Mouse (Mus musculus) hematopoietic stem cell, adult 5-6 weeks (primary cell): ENCODE measurements around the gene Pbld2. TPM values are rescaled to one million over a fixed set of nuclear protein-coding genes. Genes with fewer than 3 reads are reported as not detected.
A peak's percentile ranks its signal among the peaks of the same experiment; 100 is the strongest.

ENCODE experiments used
- ATAC-seq, 2 experiments: fragments of 125-278 bp in 1 of 2; replicated peaks in 1 of 2; 2 replicates each; pipeline ENCODE4 v1.8.0; 2016 to 2017; ENCODE audit warnings: inconsistent platforms in 2 of 2, mild to moderate bottlenecking in 2 of 2, moderate number of reproducible peaks in 2 of 2, low read depth in 1 of 2, moderate TSS enrichment in 1 of 2; ENCODE audit not compliant: low FRiP score in 2 of 2, poor library complexity in 2 of 2, severe bottlenecking in 2 of 2, insufficient read depth in 1 of 2, low TSS enrichment in 1 of 2
- total RNA-seq: library from RNA; stranded (forward); fragments of 172-1452, 232-1000 nt; gene quantifications from 2 replicates; pipeline ENCODE4 v1.2.3, GENCODE M21; 2017

Gene Pbld2
- total RNA-seq, 1 experiment from 2014 or later, result 3.2 TPM

GRCm38 (mm10) chr10:63022541-63023120 lies 1.5 kb upstream of the Pbld2 start:
- no peak for ATAC-seq

- ATAC-seq, result peak; percentile 2 to 30; a peak in 2 of 4 replicates
Observed at GRCm38 (mm10) chr10:63023121-63023748, 880 bp upstream of the Pbld2 start.

- ATAC-seq, result peak; percentile 23 to 38; a peak in 1 of 4 replicates
Observed at GRCm38 (mm10) chr10:63024580-63024910, 430 bp downstream of the Pbld2 start.

- ATAC-seq, result no peak
Observed at GRCm38 (mm10) chr10:63025016-63025415, 901 bp downstream of the Pbld2 start.

- ATAC-seq, result no peak
Observed at GRCm38 (mm10) chr10:63025491-63026011, 1.4 kb downstream of the Pbld2 start.

GRCm38 (mm10) chr10:63026156-63026794 lies 2.2 kb downstream of the Pbld2 start:
- ATAC-seq, result no peak

GRCm38 (mm10) chr10:63026795-63027160 lies 2.7 kb downstream of the Pbld2 start:
- ATAC-seq, result no peak

- no peak for ATAC-seq
Observed at GRCm38 (mm10) chr10:63027376-63028161, 3.5 kb downstream of the Pbld2 start.

GRCm38 (mm10) chr10:63028396-63028795 lies 4.3 kb downstream of the Pbld2 start:
- ATAC-seq, result no peak

- ATAC-seq, result no peak
Observed at GRCm38 (mm10) chr10:63032267-63032666, 8.2 kb downstream of the Pbld2 start.

- no peak for ATAC-seq
Observed at GRCm38 (mm10) chr10:63032956-63033355, 8.8 kb downstream of the Pbld2 start.

GRCm38 (mm10) chr10:63038571-63039320 lies 14.6 kb downstream of the Pbld2 start:
- ATAC-seq, result no peak

GRCm38 (mm10) chr10:63039867-63040628 lies 15.9 kb downstream of the Pbld2 start:
- no peak for ATAC-seq

- ATAC-seq, result peak in 1 of 2 experiments; percentile 29; a peak in 1 of 4 replicates
Observed at GRCm38 (mm10) chr10:63043154-63043553, 19.0 kb downstream of the Pbld2 start.

GRCm38 (mm10) chr10:63047751-63048150 lies 23.6 kb downstream of the Pbld2 start:
- ATAC-seq, result peak; percentile 51 to 76; a peak in 3 of 4 replicates

- ATAC-seq, result no peak
Observed at GRCm38 (mm10) chr10:63049106-63049505, 25.0 kb downstream of the Pbld2 start.
